8 mouse cellular contexts compared by ENCODE assay signal in genomic region chr11:106715066-106715465, GRCm38 (mm10). TPM values are rescaled to one million over a fixed set of nuclear protein-coding genes. Genes with fewer than 3 reads are reported as not detected.
DNase-seq lines count a peak whose midpoint lies in the region; ATAC-seq and TF ChIP-seq lines count a peak whose summit lies in the region.

No protein-coding gene starts in this region.

- H3K27me3 ChIP-seq in embryonic facial prominence, embryonic 12.5 days, result peaks cover 3% of the 10 kb centered on the region; the same call in 1 of the 2 replicates
- no peaks in the 10 kb centered on the region for H3K27me3 ChIP-seq in intestine, postnatal 0 days (replicated peaks; ENCODE audit: control insufficient read depth, insufficient read depth, low read length)
- H3K27me3 ChIP-seq in midbrain, embryonic 10.5 days (ENCODE audit: low read depth, poor library complexity, severe bottlenecking), result no peaks in the 10 kb centered on the region

- H3K4me2 ChIP-seq in embryonic facial prominence, embryonic 12.5 days (replicated peaks), result no peak overlapping the region
- no peak overlapping the region for H3K4me2 ChIP-seq in intestine, postnatal 0 days (replicated peaks; ENCODE audit: low read depth)

- no peak for ATAC-seq in embryonic facial prominence, embryonic 12.5 days (ENCODE audit: insufficient number of reproducible peaks, insufficient read depth, low FRiP score, low TSS enrichment)
- ATAC-seq in intestine, postnatal 0 days, result no peak

- TF ChIP-seq CTCF in intestine, postnatal 0 days (IDR thresholded peaks at IDR 0.05; ENCODE audit: low read depth), result no peak

- no peaks in the 10 kb centered on the region for H3K36me3 ChIP-seq in embryonic facial prominence, embryonic 12.5 days
- H3K36me3 ChIP-seq in intestine, postnatal 0 days (ENCODE audit: control insufficient read depth, insufficient read depth), result no peaks in the 10 kb centered on the region
- no peaks in the 10 kb centered on the region for H3K36me3 ChIP-seq in midbrain, embryonic 10.5 days

- WGBS in embryonic facial prominence, embryonic 12.5 days, result 72% methylated on average over 6 of the region's 6 CpGs
- WGBS in intestine, postnatal 0 days, result 68% methylated on average over 6 of the region's 6 CpGs
- 84% methylated on average over 6 of the region's 6 CpGs for WGBS in midbrain, embryonic 10.5 days

- H3K27ac ChIP-seq in embryonic facial prominence, embryonic 12.5 days, result peak overlapping the region; percentile 54; the same call in 1 of the 2 replicates
- peak overlapping the region; percentile 58 for H3K27ac ChIP-seq in intestine, postnatal 0 days (ENCODE audit: low read depth, low read length)
- H3K27ac ChIP-seq in midbrain, embryonic 10.5 days (replicated peaks), result no peak overlapping the region

- H3K9ac ChIP-seq in embryonic facial prominence, embryonic 12.5 days, result no peak overlapping the region
- H3K9ac ChIP-seq in intestine, postnatal 0 days (ENCODE audit: low read depth, low read length), result no peak overlapping the region

- H3K9me3 ChIP-seq in embryonic facial prominence, embryonic 12.5 days, result no peaks in the 10 kb centered on the region
- H3K9me3 ChIP-seq in intestine, postnatal 0 days (ENCODE audit: control insufficient read depth), result no peaks in the 10 kb centered on the region
- no peaks in the 10 kb centered on the region for H3K9me3 ChIP-seq in midbrain, embryonic 10.5 days (replicated peaks)

- H3K4me3 ChIP-seq in embryonic facial prominence, embryonic 12.5 days, result no peak overlapping the region
- H3K4me3 ChIP-seq in intestine, postnatal 0 days (ENCODE audit: low read depth, low read length), result peak overlapping the region; percentile 11
- no peak overlapping the region for H3K4me3 ChIP-seq in midbrain, embryonic 10.5 days

- DNase-seq in adrenal gland, postnatal 10 days, result peak; percentile 30
- no peak for DNase-seq in adrenal gland, adult 8-10 months
- DNase-seq in lung, adult 18-20 months, result peak; percentile 45 to 64
- no peak for DNase-seq in ovary, postnatal 36 days (ENCODE audit: low spot score)
- no peak for DNase-seq in cerebellum, adult 8-10 months
- no peak for DNase-seq in midbrain, embryonic 10.5 days (ENCODE audit: low spot score)

- no peaks in the 10 kb centered on the region for H3K4me1 ChIP-seq in embryonic facial prominence, embryonic 12.5 days
- H3K4me1 ChIP-seq in intestine, postnatal 0 days (replicated peaks; ENCODE audit: control insufficient read depth, insufficient read depth, low read length), result no peaks in the 10 kb centered on the region
- peaks cover 9% of the 10 kb centered on the region; the same call in 1 of the 2 replicates for H3K4me1 ChIP-seq in midbrain, embryonic 10.5 days

RNA-seq across cellular contexts. Expression of gene Pecam1, which starts 35.4 kb away (rescaled TPM):
- 100 to 1,000 TPM; 131 to 146 TPM for total RNA-seq in adrenal gland, postnatal 10 days (2021)
- 10 to 100 TPM; 59.0 to 91.0 (median 69.9) TPM for total RNA-seq in adrenal gland, adult 8-10 months (2022)
- polyA plus RNA-seq in embryonic facial prominence, embryonic 12.5 days (2016; fragmentation: Nextera tagmentation; extraction: Ambion mirVana), result 28.9 and 30.5 TPM in 2 replicates
- polyA plus RNA-seq in intestine, postnatal 0 days (2015; fragmentation: Nextera tagmentation; extraction: Ambion mirVana), result 25.9 and 26.1 TPM in 2 replicates
- 15.3 and 17.2 TPM in 2 replicates for polyA plus RNA-seq in midbrain, embryonic 10.5 days (2016; fragmentation: Nextera tagmentation; extraction: Ambion mirVana)

RNA-seq across cellular contexts. Expression of gene Milr1, which starts 36.0 kb away (rescaled TPM):
- total RNA-seq in adrenal gland, postnatal 10 days (2021), result 1 to 10 TPM; 1.1 to 1.6 TPM
- 1 to 10 TPM; 1.6 to 4.6 (median 2.2) TPM for total RNA-seq in adrenal gland, adult 8-10 months (2022)
- polyA plus RNA-seq in embryonic facial prominence, embryonic 12.5 days (2016; fragmentation: Nextera tagmentation; extraction: Ambion mirVana), result 1.4 TPM in 2 replicates
- 1.3 and 1.9 TPM in 2 replicates for polyA plus RNA-seq in intestine, postnatal 0 days (2015; fragmentation: Nextera tagmentation; extraction: Ambion mirVana)
- 0.67 and 1.1 TPM in 2 replicates for polyA plus RNA-seq in midbrain, embryonic 10.5 days (2016; fragmentation: Nextera tagmentation; extraction: Ambion mirVana)

Comparison
In these comparisons a context has a peak if more than half of its experiments do, and no peak if none do; other contexts are left out.
1. DNase-seq: peak in adrenal gland, postnatal 10 days (single experiment) and lung, adult 18-20 months (2 of 2); none in adrenal gland, adult 8-10 months (single experiment), ovary, postnatal 36 days (single experiment), cerebellum, adult 8-10 months (single experiment) and midbrain, embryonic 10.5 days (single experiment).